Mouse (Mus musculus): ENCODE measurements around the gene Stk16. TPM values are rescaled to one million over a fixed set of nuclear protein-coding genes. Genes with fewer than 3 reads are reported as not detected.

The Stk16 gene
- polyA plus RNA-seq, 1 experiment from 2014 or later = 101 TPM

- TF ChIP-seq CTCF (IDR thresholded peaks at IDR 0.05; ENCODE audit: low read depth) (no peak), EP300 (IDR thresholded peaks at IDR 0.05; ENCODE audit: low read depth) (peak; percentile 81)
- 49% methylated on average over 13 of the region's 13 CpGs for WGBS (ENCODE audit: insufficient replicate concordance)
- Histone ChIP-seq H3K4me2 (ENCODE audit: low read depth, low read length) (peak overlapping the region; percentile 100), H3K9ac (replicated peaks) (peak overlapping the region; percentile 84), H3K4me3 (ENCODE audit: low read depth, low read length) (peak overlapping the region; percentile 95), H3K9me3 (ENCODE audit: low read length) (no peaks in the 10 kb centered on the region), H3K27ac (ENCODE audit: low read depth) (peak overlapping the region; percentile 95), H3K4me1 (ENCODE audit: insufficient read depth) (peaks cover 69% of the 10 kb centered on the region), H3K27me3 (ENCODE audit: insufficient read depth, low read length) (peaks cover 9% of the 10 kb centered on the region; the same call in 1 of the 2 replicates), H3K36me3 (replicated peaks; ENCODE audit: insufficient read depth, low read length) (peaks cover 47% of the 10 kb centered on the region)
- ATAC-seq (peak; percentile 12), DNase-seq (peak; percentile 49)
Observed at GRCm38 (mm10) chr1:75216797-75217585, 6.4 kb downstream of the Stk16 start.

DNA sequence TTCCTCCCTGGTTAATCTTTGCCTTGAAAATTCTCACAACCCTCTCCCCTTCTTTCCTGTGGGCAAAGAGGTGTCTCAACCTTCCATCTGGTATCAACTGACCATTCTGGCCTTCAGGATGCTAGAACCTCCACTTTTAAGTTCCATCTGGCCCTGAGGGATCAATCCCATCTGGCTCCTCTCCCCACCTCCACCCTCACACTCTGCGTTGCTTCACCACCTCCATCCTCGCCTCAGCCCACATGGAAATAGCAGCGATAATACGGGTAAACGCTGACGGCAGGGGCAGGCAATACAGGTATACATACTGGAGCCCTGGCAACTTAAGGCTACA is 7.2 kb downstream of the Stk16 start:
- peaks cover 9% of the 10 kb centered on the region; the same call in 1 of the 2 replicates for H3K27me3 ChIP-seq (ENCODE audit: insufficient read depth, low read length)
- DNase-seq (no peak), ATAC-seq (no peak)
- WGBS (ENCODE audit: insufficient replicate concordance) = under 1% methylated on average over 6 of the region's 6 CpGs
- no peak for TF ChIP-seq EP300 (IDR thresholded peaks at IDR 0.05; ENCODE audit: low read depth)
- no peak for TF ChIP-seq CTCF (IDR thresholded peaks at IDR 0.05; ENCODE audit: low read depth)
- H3K36me3 ChIP-seq (replicated peaks; ENCODE audit: insufficient read depth, low read length) = peaks cover 41% of the 10 kb centered on the region
- peaks cover 64% of the 10 kb centered on the region for H3K4me1 ChIP-seq (ENCODE audit: insufficient read depth)
- peak overlapping the region; percentile 95 for H3K4me3 ChIP-seq (ENCODE audit: low read depth, low read length)
- no peaks in the 10 kb centered on the region for H3K9me3 ChIP-seq (ENCODE audit: low read length)
- peak overlapping the region; percentile 100 for H3K4me2 ChIP-seq (ENCODE audit: low read depth, low read length)
- H3K9ac ChIP-seq (replicated peaks) = peak overlapping the region; percentile 84
- H3K27ac ChIP-seq (ENCODE audit: low read depth) = peak overlapping the region; percentile 95

DNA sequence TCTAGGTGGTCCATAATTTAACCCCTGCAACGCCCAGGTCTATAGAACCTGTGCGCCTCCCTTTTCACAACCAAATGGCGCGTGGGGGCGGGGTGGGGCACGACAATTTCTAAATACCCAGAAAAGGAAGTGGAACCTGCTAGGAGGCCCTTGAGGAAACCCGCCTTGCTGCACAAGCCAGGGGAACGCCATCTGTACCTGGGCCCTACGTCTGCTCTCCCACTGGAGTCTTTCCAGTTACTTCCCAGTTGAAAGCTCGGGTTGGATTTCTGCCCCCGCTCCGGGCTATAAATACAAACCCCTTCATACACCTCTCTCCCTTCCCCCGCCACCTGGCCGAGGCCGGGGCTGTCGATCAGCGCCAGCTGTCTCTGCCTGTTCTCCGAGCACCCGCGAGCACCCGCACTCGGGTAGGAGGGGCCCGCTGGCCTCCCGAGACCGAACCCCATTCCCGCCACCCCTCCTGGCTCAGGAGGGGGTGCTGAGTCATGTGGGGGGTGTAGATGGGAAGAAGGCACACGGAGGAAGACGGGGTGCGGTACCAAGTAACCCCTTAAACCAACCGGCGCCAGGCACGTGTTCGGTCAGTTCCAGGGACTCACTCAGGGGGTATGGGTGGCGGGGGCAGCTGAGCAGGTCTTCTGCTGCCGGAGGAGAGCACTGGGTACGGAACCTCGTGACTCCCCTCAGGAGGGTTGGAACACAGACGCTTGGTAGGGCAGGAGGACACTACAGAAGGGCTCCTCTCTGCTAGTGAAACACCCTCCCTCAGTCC is 7.8 kb downstream of the Stk16 start:
- Histone ChIP-seq H3K36me3 (replicated peaks; ENCODE audit: insufficient read depth, low read length) (peaks cover 35% of the 10 kb centered on the region), H3K27me3 (ENCODE audit: insufficient read depth, low read length) (peaks cover 9% of the 10 kb centered on the region; the same call in 1 of the 2 replicates), H3K27ac (ENCODE audit: low read depth) (peak overlapping the region; percentile 95), H3K9ac (replicated peaks) (peak overlapping the region; percentile 84), H3K9me3 (ENCODE audit: low read length) (no peaks in the 10 kb centered on the region), H3K4me1 (ENCODE audit: insufficient read depth) (peaks cover 58% of the 10 kb centered on the region), H3K4me3 (ENCODE audit: low read depth, low read length) (peak overlapping the region; percentile 95), H3K4me2 (ENCODE audit: low read depth, low read length) (peak overlapping the region; percentile 100)
- ATAC-seq (peak; percentile 27), DNase-seq (peak; percentile 76)
- no peak for TF ChIP-seq EP300 (IDR thresholded peaks at IDR 0.05; ENCODE audit: low read depth)
- no peak for TF ChIP-seq CTCF (IDR thresholded peaks at IDR 0.05; ENCODE audit: low read depth)
- WGBS (ENCODE audit: insufficient replicate concordance) = under 1% methylated on average over 38 of the region's 38 CpGs

- WGBS (ENCODE audit: insufficient replicate concordance) = under 1% methylated on average over 22 of the region's 24 CpGs
- Histone ChIP-seq H3K9me3 (ENCODE audit: low read length) (no peaks in the 10 kb centered on the region), H3K9ac (replicated peaks) (peak overlapping the region; percentile 84), H3K4me2 (ENCODE audit: low read depth, low read length) (peak overlapping the region; percentile 100), H3K4me3 (ENCODE audit: low read depth, low read length) (peak overlapping the region; percentile 95), H3K27me3 (ENCODE audit: insufficient read depth, low read length) (peaks cover 9% of the 10 kb centered on the region; the same call in 1 of the 2 replicates), H3K36me3 (replicated peaks; ENCODE audit: insufficient read depth, low read length) (peaks cover 29% of the 10 kb centered on the region), H3K27ac (ENCODE audit: low read depth) (peak overlapping the region; percentile 95), H3K4me1 (ENCODE audit: insufficient read depth) (peaks cover 51% of the 10 kb centered on the region)
- TF ChIP-seq CTCF (IDR thresholded peaks at IDR 0.05; ENCODE audit: low read depth) (peak; percentile 60), EP300 (IDR thresholded peaks at IDR 0.05; ENCODE audit: low read depth) (peak; percentile 46; the same call in 1 of the 2 replicates)
- DNase-seq (peak; percentile 96), ATAC-seq (peak; percentile 87)
Observed at GRCm38 (mm10) chr1:75219078-75219477, 8.4 kb downstream of the Stk16 start.

DNA sequence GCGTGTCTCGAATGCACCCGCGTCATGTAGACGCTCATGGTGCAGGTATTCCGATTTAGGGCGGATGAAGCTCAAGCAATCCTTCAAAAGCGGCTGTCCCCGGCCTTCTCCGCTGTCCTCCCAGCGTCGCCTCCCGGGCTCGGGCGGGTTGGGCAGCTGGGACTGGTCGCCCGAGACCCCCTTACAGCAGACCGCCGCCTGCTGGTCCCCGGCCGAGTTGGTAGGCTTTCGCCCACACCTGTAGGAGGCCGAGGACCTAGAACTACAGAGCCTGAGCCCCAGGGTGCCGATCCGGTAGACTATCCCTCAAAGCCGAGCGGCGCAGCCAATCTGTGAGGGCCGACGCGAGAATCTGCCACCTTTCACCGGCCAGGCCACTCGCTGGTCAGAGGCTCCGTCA is 8.9 kb downstream of the Stk16 start, which contains the start of gene Tuba4a:
Gene Tuba4a (minus strand): TSS at position 335 of the 400 bp plus-strand sequence.
- Histone ChIP-seq H3K27me3 (ENCODE audit: insufficient read depth, low read length) (peaks cover 9% of the 10 kb centered on the region; the same call in 1 of the 2 replicates), H3K27ac (ENCODE audit: low read depth) (peak within 1 kb of the TSS; percentile 95), H3K9ac (replicated peaks) (peak within 1 kb of the TSS; percentile 84), H3K4me2 (ENCODE audit: low read depth, low read length) (peak within 1 kb of the TSS; percentile 100), H3K4me1 (ENCODE audit: insufficient read depth) (peaks cover 47% of the 10 kb centered on the region), H3K4me3 (ENCODE audit: low read depth, low read length) (peak within 1 kb of the TSS; percentile 95), H3K36me3 (replicated peaks; ENCODE audit: insufficient read depth, low read length) (peaks cover 24% of the 10 kb centered on the region), H3K9me3 (ENCODE audit: low read length) (no peaks in the 10 kb centered on the region)
- ATAC-seq (peak; percentile 20), DNase-seq (no peak)
- WGBS (ENCODE audit: insufficient replicate concordance) = 3% methylated on average over 29 of the region's 34 CpGs
- TF ChIP-seq EP300 (IDR thresholded peaks at IDR 0.05; ENCODE audit: low read depth) (no peak), CTCF (IDR thresholded peaks at IDR 0.05; ENCODE audit: low read depth) (peak; percentile 28)

- Histone ChIP-seq H3K27me3 (ENCODE audit: insufficient read depth, low read length) (peaks cover 9% of the 10 kb centered on the region; the same call in 1 of the 2 replicates), H3K9me3 (ENCODE audit: low read length) (no peaks in the 10 kb centered on the region), H3K27ac (ENCODE audit: low read depth) (no peak overlapping the region), H3K36me3 (replicated peaks; ENCODE audit: insufficient read depth, low read length) (peaks cover 4% of the 10 kb centered on the region), H3K4me1 (ENCODE audit: insufficient read depth) (peaks cover 34% of the 10 kb centered on the region), H3K4me3 (ENCODE audit: low read depth, low read length) (no peak overlapping the region), H3K9ac (replicated peaks) (no peak overlapping the region), H3K4me2 (ENCODE audit: low read depth, low read length) (no peak overlapping the region)
- no peak for ATAC-seq
- WGBS (ENCODE audit: insufficient replicate concordance) = 62% methylated on average over 3 of the region's 3 CpGs
- TF ChIP-seq CTCF (IDR thresholded peaks at IDR 0.05; ENCODE audit: low read depth) (no peak), EP300 (IDR thresholded peaks at IDR 0.05; ENCODE audit: low read depth) (no peak)
- no peak for DNase-seq
Observed at GRCm38 (mm10) chr1:75221538-75221937, 10.9 kb downstream of the Stk16 start.

All from liver, postnatal 0 days (tissue).